ENCODE assay signal across 9 mouse cellular contexts in genomic region chr7:114745481-114746271, GRCm38 (mm10). TPM values are rescaled to one million over a fixed set of nuclear protein-coding genes. Genes with fewer than 3 reads are reported as not detected.
DNase-seq lines count a peak whose midpoint lies in the region.
"Had no signal": no experiment of that assay in that cellular context is flagged by ENCODE, and none has a peak within 500 bp of the region (broad histone marks: within the 10 kb centered on the region; RNA-seq: fewer than 3 reads in every experiment).

No protein-coding gene starts in this region.

- H3K36me3 ChIP-seq in limb, embryonic 10.5 days, result no peaks in the 10 kb centered on the region

- intact Hi-C loops in heart, postnatal 25 days (cut with DNase I), result no loop called here

- H3K27ac ChIP-seq in limb, embryonic 10.5 days, result peak overlapping the region; percentile 54; the same call in 1 of the 2 replicates

- peaks cover 12% of the 10 kb centered on the region for H3K4me1 ChIP-seq in limb, embryonic 10.5 days

- peak; percentile 18 to 35 for DNase-seq in layer of hippocampus, adult 8-10 months (ENCODE audit: low spot score in 2 of 2)
- no peak for DNase-seq in layer of hippocampus, postnatal 25 days (ENCODE audit: extremely low spot score in 1 of 2, low spot score in 1 of 2)
- DNase-seq in embryo, embryonic 11.5 days (ENCODE audit: low read depth, low spot score), result peak; percentile 16
- peak; percentile 10 for DNase-seq in heart, postnatal 25 days (ENCODE audit: low spot score)
- DNase-seq in limb, embryonic 10.5 days (ENCODE audit: low spot score), result peak; percentile 47
- DNase-seq in neural tube, embryonic 10.5 days (ENCODE audit: extremely low spot score, low spot score), result peak; percentile 52
- no peak for DNase-seq in urinary bladder, adult 18-20 months (ENCODE audit: low spot score in 2 of 2)
- no peak for DNase-seq in ovary, adult 18-20 months (ENCODE audit: low spot score)

- 5% methylated on average over 34 of the region's 34 CpGs for WGBS in limb, embryonic 10.5 days

- peak overlapping the region; percentile 57 for H3K4me3 ChIP-seq in limb, embryonic 10.5 days

- peaks cover 32% of the 10 kb centered on the region for H3K27me3 ChIP-seq in limb, embryonic 10.5 days (ENCODE audit: low read depth, poor library complexity, severe bottlenecking)

- no peaks in the 10 kb centered on the region for H3K9me3 ChIP-seq in limb, embryonic 10.5 days (replicated peaks)

RNA-seq across cellular contexts. Expression of gene Insc, which starts 2.2 kb away (rescaled TPM):
- total RNA-seq in layer of hippocampus, adult 8-10 months (2022), result 1 to 10 TPM; 4.0 to 5.2 (median 4.7) TPM
- total RNA-seq in layer of hippocampus, postnatal 25 days (2021), result 1 to 10 TPM; 4.9 to 5.4 TPM
- 1 to 10 TPM; 1.3 to 1.4 TPM for total RNA-seq in heart, postnatal 25 days (2021)
- 0.08 and 0.85 TPM in 2 replicates for polyA plus RNA-seq in limb, embryonic 10.5 days (2016; fragmentation: Nextera tagmentation; extraction: Ambion mirVana)
- total RNA-seq: MEL had no signal

RNA-seq across cellular contexts. Expression of gene Calcb, which starts 27.2 kb away (rescaled TPM):
- total RNA-seq in layer of hippocampus, adult 8-10 months (2022), result under 1 TPM in 3 of 4 experiments, not detected in 1; 0.45 to 0.51 (median 0.50) TPM
- under 1 TPM; 0.47 to 0.52 TPM for total RNA-seq in layer of hippocampus, postnatal 25 days (2021)
- total RNA-seq in heart, postnatal 25 days (2021), result 1 to 10 TPM in 1 of 2 experiments, under 1 TPM in 1; 0.84 to 1.0 TPM
- not detected in 2 replicates for polyA plus RNA-seq in limb, embryonic 10.5 days (2016; fragmentation: Nextera tagmentation; extraction: Ambion mirVana)
- total RNA-seq: MEL had no signal

Comparison
In these comparisons a context has a peak if more than half of its experiments do, and no peak if none do; other contexts are left out.
1. DNase-seq: peak in layer of hippocampus, adult 8-10 months (2 of 2), embryo, embryonic 11.5 days (single experiment), heart, postnatal 25 days (single experiment), limb, embryonic 10.5 days (single experiment) and neural tube, embryonic 10.5 days (single experiment); none in layer of hippocampus, postnatal 25 days (0 of 2), urinary bladder, adult 18-20 months (0 of 2) and ovary, adult 18-20 months (single experiment).